Mouse (Mus musculus) neural tube, embryonic 13.5 days (tissue): Measurements from ENCODE around the gene Hip1r. TPM values are rescaled to one million over a fixed set of nuclear protein-coding genes. Genes with fewer than 3 reads are reported as not detected.
A peak's percentile ranks its signal among the peaks of the same experiment; 100 is the strongest.

Experiments used
- ATAC-seq: fragments of 200-750 bp; cut with Nextera tagmentation; 2 replicates; pipeline ENCODE4 v1.8.0; 2017; ENCODE audit warnings: low read depth, mild to moderate bottlenecking, moderate TSS enrichment, moderate library complexity
- H3K27ac ChIP-seq: fragments of 300-500 bp; sonication (generic); replicated peaks from 2 replicates; pipeline ENCODE4 v1.5.1; 2015; ENCODE audit warnings: moderate library complexity, mild to moderate bottlenecking, inconsistent platforms
- H3K27me3 ChIP-seq: fragments of 300-500 bp; sonication (generic); 2 replicates; pipeline ENCODE4 v1.6.1; 2015; ENCODE audit warnings: mild to moderate bottlenecking, inconsistent platforms
- H3K36me3 ChIP-seq: fragments of 300-500 bp; sonication (generic); 2 replicates; pipeline ENCODE4 v1.6.1; 2015; ENCODE audit warnings: mild to moderate bottlenecking, inconsistent platforms
- H3K4me1 ChIP-seq: fragments of 300-500 bp; sonication (generic); replicated peaks from 2 replicates; pipeline ENCODE4 v1.6.1; 2015; ENCODE audit warnings: inconsistent platforms
- H3K4me2 ChIP-seq: fragments of 300-500 bp; sonication (generic); 2 replicates; pipeline ENCODE4 v1.6.1; 2015; ENCODE audit warnings: inconsistent platforms, mild to moderate bottlenecking, moderate library complexity
- H3K4me3 ChIP-seq: fragments of 300-500 bp; sonication (generic); 2 replicates; pipeline ENCODE4 v1.5.1; 2015; ENCODE audit warnings: mild to moderate bottlenecking, inconsistent platforms
- H3K9ac ChIP-seq: fragments of 300-500 bp; sonication (generic); 2 replicates; pipeline ENCODE4 v1.6.1; 2015; ENCODE audit warnings: moderate library complexity, mild to moderate bottlenecking, inconsistent platforms
- H3K9me3 ChIP-seq: fragments of 300-500 bp; sonication (generic); 2 replicates; pipeline ENCODE4 v1.6.1; 2016; ENCODE audit warnings: inconsistent platforms
- WGBS: fragments of 180-500 bp; shearing (Covaris S2); methylation state at CpG from one replicate; pipeline ENCODE4 v1.1.7; 2015; 5-methylcytosine and 5-hydroxymethylcytosine counted together
- polyA plus RNA-seq: library from polyadenylated mRNA; unstranded; fragments of >200 nt; fragmentation: Nextera tagmentation; extraction: Ambion mirVana; gene quantifications from 2 replicates; pipeline ENCODE4 v1.2.1, GENCODE M21; 2015

The Hip1r gene
- polyA plus RNA-seq, 1 experiment from 2014 or later, result 17.1 TPM

DNA sequence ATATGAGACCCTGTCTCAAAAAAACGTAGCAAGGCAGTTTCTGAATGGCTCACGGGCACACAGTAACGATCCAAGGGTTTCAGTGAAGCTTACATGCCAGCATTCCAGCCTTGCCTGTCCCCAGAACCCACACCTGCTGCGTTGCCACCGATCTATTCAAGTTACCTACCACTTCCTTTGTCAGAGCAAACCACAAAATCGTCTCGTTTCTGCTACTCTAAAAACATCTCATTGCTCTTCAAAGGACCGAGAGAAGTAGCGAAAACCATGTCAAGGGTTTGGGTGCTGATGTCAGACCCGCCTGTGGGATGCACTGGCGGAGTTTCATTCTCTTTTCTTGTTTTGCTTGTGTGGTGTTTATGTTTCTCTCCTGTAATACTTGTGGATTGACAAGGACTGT, 61.0 kb downstream of the Hip1r start:
- no peak overlapping the region for H3K4me2 ChIP-seq
- H3K36me3 ChIP-seq, result no peaks in the 10 kb centered on the region
- H3K4me1 ChIP-seq, result peaks cover 25% of the 10 kb centered on the region
- no peak overlapping the region for H3K27ac ChIP-seq
- WGBS, result 77% methylated on average over 11 of the region's 11 CpGs
- H3K9me3 ChIP-seq, result no peaks in the 10 kb centered on the region
- H3K9ac ChIP-seq, result no peak overlapping the region
- H3K27me3 ChIP-seq, result no peaks in the 10 kb centered on the region
- ATAC-seq, result no peak
- H3K4me3 ChIP-seq, result no peak overlapping the region

- Histone ChIP-seq H3K27ac (no peak overlapping the region), H3K4me3 (no peak overlapping the region), H3K9me3 (no peaks in the 10 kb centered on the region), H3K4me1 (peaks cover 15% of the 10 kb centered on the region), H3K36me3 (no peaks in the 10 kb centered on the region), H3K27me3 (no peaks in the 10 kb centered on the region), H3K9ac (no peak overlapping the region), H3K4me2 (no peak overlapping the region)
- 87% methylated on average over 9 of the region's 9 CpGs for WGBS
- no peak for ATAC-seq
Observed at GRCm38 (mm10) chr5:124035406-124035805, 62.0 kb downstream of the Hip1r start.

GRCm38 (mm10) chr5:124035806-124036205, 62.4 kb downstream of the Hip1r start:
- Histone ChIP-seq H3K27me3 (no peaks in the 10 kb centered on the region), H3K27ac (no peak overlapping the region), H3K9me3 (no peaks in the 10 kb centered on the region), H3K36me3 (no peaks in the 10 kb centered on the region), H3K4me1 (peaks cover 12% of the 10 kb centered on the region), H3K4me3 (no peak overlapping the region), H3K9ac (no peak overlapping the region), H3K4me2 (no peak overlapping the region)
- WGBS, result 82% methylated on average over 8 of the region's 8 CpGs
- no peak for ATAC-seq

DNA sequence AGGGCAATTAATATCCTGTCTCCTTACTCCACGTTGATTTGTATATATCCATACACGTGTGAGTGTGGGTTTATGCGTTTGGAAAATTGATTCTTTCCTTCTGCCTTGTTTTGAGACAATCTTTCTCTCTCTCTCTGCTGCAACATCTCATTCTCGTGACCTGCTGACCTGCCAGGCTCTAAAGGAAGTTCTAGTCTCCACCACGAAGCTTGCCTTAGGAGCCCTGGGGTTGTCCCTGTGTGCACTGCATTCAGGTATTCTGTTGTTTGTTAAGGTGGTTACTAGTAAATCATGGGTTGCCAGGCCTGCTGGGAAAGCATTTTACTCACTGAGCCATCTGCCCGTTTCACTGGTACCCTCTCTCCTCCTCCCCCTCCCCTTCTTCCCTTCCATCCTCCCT, 62.9 kb downstream of the Hip1r start:
- H3K9ac ChIP-seq, result no peak overlapping the region
- H3K4me1 ChIP-seq, result peaks cover 12% of the 10 kb centered on the region
- H3K27me3 ChIP-seq, result no peaks in the 10 kb centered on the region
- H3K36me3 ChIP-seq, result no peaks in the 10 kb centered on the region
- no peak overlapping the region for H3K4me2 ChIP-seq
- no peak overlapping the region for H3K4me3 ChIP-seq
- H3K27ac ChIP-seq, result no peak overlapping the region; the same call in 1 of the 2 replicates
- ATAC-seq, result no peak
- 29% methylated on average over 6 of the region's 6 CpGs for WGBS
- H3K9me3 ChIP-seq, result no peaks in the 10 kb centered on the region

DNA sequence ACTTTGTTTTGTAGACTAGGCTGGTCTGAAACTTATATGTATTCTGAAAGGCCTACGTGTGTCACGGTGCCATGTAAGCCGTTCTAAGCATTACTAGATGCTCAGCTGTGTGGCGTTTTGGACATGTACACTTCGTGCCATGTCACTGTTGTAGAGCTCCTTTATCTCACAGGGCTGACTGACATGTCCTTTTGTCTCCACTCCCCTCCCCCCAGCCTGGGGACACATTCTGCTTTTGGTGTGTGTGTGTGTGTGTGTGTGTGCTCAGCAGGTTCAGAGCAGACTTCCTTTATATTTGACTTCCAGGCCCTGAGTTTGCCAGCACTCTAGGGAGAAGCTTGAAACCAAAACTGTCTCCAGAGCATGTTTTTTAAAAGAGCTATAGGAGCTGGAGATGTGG, 63.4 kb downstream of the Hip1r start:
- Histone ChIP-seq H3K9me3 (no peaks in the 10 kb centered on the region), H3K27me3 (no peaks in the 10 kb centered on the region), H3K4me3 (no peak overlapping the region), H3K4me2 (no peak overlapping the region), H3K27ac (peak overlapping the region; percentile 49), H3K9ac (no peak overlapping the region), H3K36me3 (no peaks in the 10 kb centered on the region), H3K4me1 (peaks cover 12% of the 10 kb centered on the region)
- ATAC-seq, result no peak
- 39% methylated on average over 5 of the region's 5 CpGs for WGBS

GRCm38 (mm10) chr5:124039602-124040001, 66.2 kb downstream of the Hip1r start:
- Histone ChIP-seq H3K9me3 (no peaks in the 10 kb centered on the region), H3K9ac (no peak overlapping the region), H3K4me2 (no peak overlapping the region)

GRCm38 (mm10) chr5:124041097-124041496, 67.7 kb downstream of the Hip1r start:
- no peak overlapping the region for H3K4me3 ChIP-seq
- H3K9me3 ChIP-seq, result no peaks in the 10 kb centered on the region
- H3K4me1 ChIP-seq, result peaks cover 31% of the 10 kb centered on the region
- H3K4me2 ChIP-seq, result no peak overlapping the region
- no peaks in the 10 kb centered on the region for H3K36me3 ChIP-seq
- no peaks in the 10 kb centered on the region for H3K27me3 ChIP-seq
- H3K27ac ChIP-seq, result no peak overlapping the region
- H3K9ac ChIP-seq, result no peak overlapping the region
- 79% methylated on average over 9 of the region's 9 CpGs for WGBS
- no peak for ATAC-seq

More at GRCm38 (mm10) chr5:124039602-124040001, 66.2 kb downstream of the Hip1r start:
- Histone ChIP-seq H3K4me1 (peaks cover 23% of the 10 kb centered on the region), H3K27ac (no peak overlapping the region), H3K36me3 (no peaks in the 10 kb centered on the region), H3K4me3 (no peak overlapping the region), H3K27me3 (no peaks in the 10 kb centered on the region)
- ATAC-seq, result no peak
- WGBS, result 80% methylated on average over 6 of the region's 6 CpGs

GRCm38 (mm10) chr5:124043212-124043978, 70.0 kb downstream of the Hip1r start:
- H3K4me3 ChIP-seq, result no peak overlapping the region
- no peaks in the 10 kb centered on the region for H3K9me3 ChIP-seq
- H3K4me1 ChIP-seq, result peaks cover 27% of the 10 kb centered on the region
- peak overlapping the region; percentile 80 for H3K27ac ChIP-seq
- H3K27me3 ChIP-seq, result no peaks in the 10 kb centered on the region
- WGBS, result 23% methylated on average over 10 of the region's 10 CpGs
- ATAC-seq, result peak; percentile 89
- H3K36me3 ChIP-seq, result no peaks in the 10 kb centered on the region
- H3K4me2 ChIP-seq, result no peak overlapping the region
- H3K9ac ChIP-seq, result no peak overlapping the region

DNA sequence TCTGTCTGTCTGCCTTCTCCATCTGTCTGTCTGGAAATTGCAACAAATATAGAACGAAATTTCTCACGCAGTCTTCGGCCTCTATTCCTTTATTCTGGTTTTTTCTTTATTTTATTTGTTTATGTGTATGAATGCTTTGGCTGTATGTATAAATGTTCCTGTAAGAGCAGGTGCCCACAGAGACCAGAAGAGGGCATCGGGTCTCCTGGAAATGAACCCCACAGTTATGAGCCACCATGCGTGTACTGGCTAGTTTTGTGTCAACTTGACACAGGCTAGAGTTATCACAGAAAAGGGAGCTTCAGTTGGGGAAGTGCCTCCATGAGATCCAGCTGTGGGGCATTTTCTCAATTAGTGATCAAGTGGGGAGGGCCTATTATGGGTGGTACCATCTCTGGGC, 70.6 kb downstream of the Hip1r start:
- Histone ChIP-seq H3K36me3 (no peaks in the 10 kb centered on the region), H3K9ac (no peak overlapping the region), H3K4me1 (peaks cover 27% of the 10 kb centered on the region), H3K4me2 (no peak overlapping the region), H3K27ac (peak overlapping the region; percentile 80), H3K27me3 (no peaks in the 10 kb centered on the region), H3K4me3 (no peak overlapping the region), H3K9me3 (no peaks in the 10 kb centered on the region)
- 70% methylated on average over 5 of the region's 5 CpGs for WGBS
- peak; percentile 52; the same call in 1 of the 2 replicates for ATAC-seq

DNA sequence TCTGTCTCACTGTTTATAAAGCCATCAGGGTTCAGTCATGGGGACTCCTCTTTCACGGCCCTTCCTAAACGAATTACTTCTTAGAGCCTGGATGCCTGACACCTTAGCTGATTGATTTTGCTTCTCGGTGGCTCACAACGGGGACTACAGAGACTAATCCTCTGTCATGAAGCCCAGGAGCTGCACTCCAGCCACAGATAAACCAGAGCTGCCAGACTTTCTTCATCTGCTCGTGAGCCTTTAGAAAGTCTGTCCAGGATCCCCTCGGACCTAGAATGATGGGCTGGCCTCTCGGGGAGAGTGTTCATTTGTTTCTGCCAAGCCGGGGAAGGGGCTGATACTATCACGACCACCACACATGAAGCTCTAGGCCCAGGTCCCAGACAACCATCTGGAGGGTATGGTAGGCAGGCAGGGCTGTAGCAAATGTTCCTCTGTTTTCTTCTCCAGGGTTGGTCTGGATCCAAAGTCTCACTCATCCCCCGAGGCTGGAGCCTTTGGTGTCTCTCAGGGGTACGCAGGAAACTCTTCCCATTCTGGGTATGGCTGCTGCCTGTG, 72.1 kb downstream of the Hip1r start:
- H3K4me2 ChIP-seq, result no peak overlapping the region
- H3K4me3 ChIP-seq, result no peak overlapping the region
- H3K4me1 ChIP-seq, result peaks cover 38% of the 10 kb centered on the region
- H3K36me3 ChIP-seq, result no peaks in the 10 kb centered on the region
- H3K27ac ChIP-seq, result peak overlapping the region; percentile 64; the same call in 1 of the 2 replicates
- no peaks in the 10 kb centered on the region for H3K9me3 ChIP-seq
- no peaks in the 10 kb centered on the region for H3K27me3 ChIP-seq
- ATAC-seq, result no peak
- 26% methylated on average over 11 of the region's 11 CpGs for WGBS
- 0 out of 2 replicates have a peak overlapping the region, but pooled peaks have one; percentile 2 for H3K9ac ChIP-seq

GRCm38 (mm10) chr5:124046741-124047401, 73.4 kb downstream of the Hip1r start:
- Histone ChIP-seq H3K4me3 (no peak overlapping the region), H3K4me2 (no peak overlapping the region), H3K36me3 (no peaks in the 10 kb centered on the region), H3K27ac (no peak overlapping the region), H3K9ac (peak overlapping the region; percentile 26; the same call in 1 of the 2 replicates), H3K4me1 (peaks cover 41% of the 10 kb centered on the region), H3K27me3 (no peaks in the 10 kb centered on the region), H3K9me3 (no peaks in the 10 kb centered on the region)
- no peak for ATAC-seq
- 77% methylated on average over 7 of the region's 7 CpGs for WGBS
